Mouse (Mus musculus) heart, embryonic 11.5 days (tissue): Measurements from ENCODE around the gene Epha10. TPM values are rescaled to one million over a fixed set of nuclear protein-coding genes. Genes with fewer than 3 reads are reported as not detected.

Experiments used
- ATAC-seq: fragments of 200-750 bp; cut with Nextera tagmentation; replicated peaks from 2 replicates; pipeline ENCODE4 v1.8.0; 2017; ENCODE audit warnings: moderate library complexity; ENCODE audit not compliant: insufficient number of reproducible peaks, low FRiP score, low TSS enrichment
- H3K27ac ChIP-seq: fragments of 300-500 bp; sonication (generic); 2 replicates; pipeline ENCODE4 v1.5.1; 2014; ENCODE audit warnings: mild to moderate bottlenecking, low read depth, low read length
- H3K27me3 ChIP-seq: fragments of 300-500 bp; sonication (generic); 2 replicates; pipeline ENCODE4 v1.6.1; 2014; ENCODE audit warnings: mild to moderate bottlenecking, low read length, mixed read lengths; ENCODE audit not compliant: control insufficient read depth, insufficient read depth
- H3K36me3 ChIP-seq: fragments of 300-500 bp; sonication (generic); 2 replicates; pipeline ENCODE4 v1.6.1; 2014; ENCODE audit warnings: mild to moderate bottlenecking, low read length, moderate library complexity, mixed read lengths; ENCODE audit not compliant: control insufficient read depth, insufficient read depth
- H3K4me1 ChIP-seq: fragments of 300-500 bp; sonication (generic); 2 replicates; pipeline ENCODE4 v1.6.1; 2014; ENCODE audit warnings: low read length; ENCODE audit not compliant: control insufficient read depth, insufficient read depth
- H3K4me2 ChIP-seq: fragments of 300-500 bp; sonication (generic); 2 replicates; pipeline ENCODE4 v1.6.1; 2014; ENCODE audit warnings: mild to moderate bottlenecking, moderate library complexity
- H3K4me3 ChIP-seq: fragments of 300-500 bp; sonication (generic); 2 replicates; pipeline ENCODE4 v1.5.1; 2014; ENCODE audit warnings: low read depth, low read length
- H3K9ac ChIP-seq: fragments of 300-500 bp; sonication (generic); 2 replicates; pipeline ENCODE4 v1.6.1; 2014; ENCODE audit warnings: mild to moderate bottlenecking, low read depth, low read length, moderate library complexity
- H3K9me3 ChIP-seq: fragments of 300-500 bp; sonication (generic); replicated peaks from 2 replicates; pipeline ENCODE4 v1.6.1; 2016; ENCODE audit warnings: low read length; ENCODE audit not compliant: control insufficient read depth
- WGBS: fragments of 180-500 bp; shearing (Covaris S2); extraction: QIAGEN DNeasy Blood & Tissue Kit; methylation state at CpG from one replicate; pipeline ENCODE4 v1.1.7; 2014; ENCODE audit not compliant: insufficient replicate concordance; 5-methylcytosine and 5-hydroxymethylcytosine counted together
- polyA plus RNA-seq: library from polyadenylated mRNA; unstranded; fragments of >200 nt; fragmentation: Nextera tagmentation; extraction: Ambion mirVana; gene quantifications from 2 replicates; pipeline ENCODE4 v1.2.1, GENCODE M21; 2014

Gene Epha10
- polyA plus RNA-seq, 1 experiment from 2014 or later = not detected

- no peak overlapping the region for H3K9ac ChIP-seq
- H3K36me3 ChIP-seq = no peaks in the 10 kb centered on the region
- peaks cover 7% of the 10 kb centered on the region; the same call in 1 of the 2 replicates for H3K4me1 ChIP-seq
- H3K27me3 ChIP-seq = peaks cover 68% of the 10 kb centered on the region
- peak overlapping the region; percentile 63 for H3K4me2 ChIP-seq
- peaks cover 3% of the 10 kb centered on the region; the same call in 1 of the 2 replicates for H3K9me3 ChIP-seq
- no peak overlapping the region; the same call in 1 of the 2 replicates for H3K4me3 ChIP-seq
- WGBS = 1% methylated on average over 37 of the region's 37 CpGs
- 0 out of 2 replicates have a peak, but pooled peaks have one; percentile 22 for ATAC-seq
- no peak overlapping the region for H3K27ac ChIP-seq
Observed at GRCm38 (mm10) chr4:124882151-124882729, 1.5 kb downstream of the Epha10 start.

DNA sequence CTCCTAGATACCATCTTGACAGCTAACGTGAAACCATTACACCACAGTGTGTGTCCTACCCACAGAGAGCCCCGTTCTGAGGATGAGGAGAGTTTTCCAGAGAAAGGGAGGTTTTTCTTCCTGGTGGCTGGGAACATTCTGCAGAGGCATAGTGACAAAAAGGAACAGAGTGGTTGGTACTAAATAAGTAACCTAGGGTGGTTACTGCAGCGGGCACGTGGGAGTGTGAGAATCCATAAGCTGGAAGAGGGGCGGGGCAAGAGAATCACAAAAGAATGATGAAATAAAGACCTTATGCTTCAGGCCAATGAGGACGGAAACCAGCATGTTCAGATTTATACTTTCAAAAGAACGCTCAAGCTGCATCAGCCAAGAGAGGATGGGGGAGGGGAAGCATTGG is 8.0 kb downstream of the Epha10 start:
- no peak for ATAC-seq
- H3K9ac ChIP-seq = no peak overlapping the region
- no peak overlapping the region for H3K27ac ChIP-seq
- WGBS = 65% methylated on average over 7 of the region's 7 CpGs
- H3K4me1 ChIP-seq = no peaks in the 10 kb centered on the region
- no peaks in the 10 kb centered on the region for H3K9me3 ChIP-seq
- H3K27me3 ChIP-seq = peaks cover 68% of the 10 kb centered on the region
- no peak overlapping the region for H3K4me3 ChIP-seq
- H3K4me2 ChIP-seq = no peak overlapping the region
- no peaks in the 10 kb centered on the region for H3K36me3 ChIP-seq

DNA sequence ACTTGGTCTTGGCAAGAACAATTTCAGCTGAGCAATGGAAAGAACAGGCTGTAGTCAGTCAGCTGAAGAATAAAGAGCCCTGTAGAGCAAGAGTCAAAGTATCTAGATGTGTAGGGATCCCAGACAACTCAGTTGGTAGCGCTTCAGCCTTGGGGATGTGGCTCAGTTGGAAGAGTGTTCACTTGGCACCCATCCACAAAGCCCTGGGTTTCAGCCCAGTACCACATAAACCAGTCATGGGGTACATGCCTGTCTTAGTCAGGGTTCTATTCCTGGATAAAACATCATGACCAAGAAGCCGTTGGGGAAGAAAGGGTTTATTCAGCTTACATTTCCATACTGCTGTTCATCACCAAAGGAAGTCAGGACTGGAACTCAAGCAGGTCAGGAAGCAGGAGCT is 9.2 kb downstream of the Epha10 start:
- Histone ChIP-seq H3K36me3 (no peaks in the 10 kb centered on the region), H3K4me3 (no peak overlapping the region), H3K9me3 (no peaks in the 10 kb centered on the region), H3K27me3 (peaks cover 72% of the 10 kb centered on the region), H3K4me1 (peaks cover 5% of the 10 kb centered on the region; the same call in 1 of the 2 replicates), H3K4me2 (no peak overlapping the region), H3K9ac (no peak overlapping the region), H3K27ac (no peak overlapping the region)
- ATAC-seq = no peak
- WGBS = 93% methylated on average over 2 of the region's 2 CpGs

GRCm38 (mm10) chr4:124890831-124891230 is 10.1 kb downstream of the Epha10 start:
- Histone ChIP-seq H3K4me3 (no peak overlapping the region), H3K27ac (no peak overlapping the region), H3K4me1 (peaks cover 7% of the 10 kb centered on the region; the same call in 1 of the 2 replicates), H3K36me3 (no peaks in the 10 kb centered on the region), H3K4me2 (no peak overlapping the region), H3K27me3 (peaks cover 74% of the 10 kb centered on the region), H3K9ac (no peak overlapping the region), H3K9me3 (no peaks in the 10 kb centered on the region)
- 74% methylated on average over 5 of the region's 5 CpGs for WGBS
- no peak for ATAC-seq

- Histone ChIP-seq H3K4me3 (no peak overlapping the region), H3K27ac (no peak overlapping the region), H3K36me3 (no peaks in the 10 kb centered on the region), H3K27me3 (peaks cover 70% of the 10 kb centered on the region), H3K9me3 (no peaks in the 10 kb centered on the region), H3K4me2 (no peak overlapping the region), H3K4me1 (peaks cover 7% of the 10 kb centered on the region; the same call in 1 of the 2 replicates), H3K9ac (no peak overlapping the region)
- WGBS = 39% methylated on average over 6 of the region's 6 CpGs
- no peak for ATAC-seq
Observed at GRCm38 (mm10) chr4:124893769-124894168, 13.1 kb downstream of the Epha10 start.

DNA sequence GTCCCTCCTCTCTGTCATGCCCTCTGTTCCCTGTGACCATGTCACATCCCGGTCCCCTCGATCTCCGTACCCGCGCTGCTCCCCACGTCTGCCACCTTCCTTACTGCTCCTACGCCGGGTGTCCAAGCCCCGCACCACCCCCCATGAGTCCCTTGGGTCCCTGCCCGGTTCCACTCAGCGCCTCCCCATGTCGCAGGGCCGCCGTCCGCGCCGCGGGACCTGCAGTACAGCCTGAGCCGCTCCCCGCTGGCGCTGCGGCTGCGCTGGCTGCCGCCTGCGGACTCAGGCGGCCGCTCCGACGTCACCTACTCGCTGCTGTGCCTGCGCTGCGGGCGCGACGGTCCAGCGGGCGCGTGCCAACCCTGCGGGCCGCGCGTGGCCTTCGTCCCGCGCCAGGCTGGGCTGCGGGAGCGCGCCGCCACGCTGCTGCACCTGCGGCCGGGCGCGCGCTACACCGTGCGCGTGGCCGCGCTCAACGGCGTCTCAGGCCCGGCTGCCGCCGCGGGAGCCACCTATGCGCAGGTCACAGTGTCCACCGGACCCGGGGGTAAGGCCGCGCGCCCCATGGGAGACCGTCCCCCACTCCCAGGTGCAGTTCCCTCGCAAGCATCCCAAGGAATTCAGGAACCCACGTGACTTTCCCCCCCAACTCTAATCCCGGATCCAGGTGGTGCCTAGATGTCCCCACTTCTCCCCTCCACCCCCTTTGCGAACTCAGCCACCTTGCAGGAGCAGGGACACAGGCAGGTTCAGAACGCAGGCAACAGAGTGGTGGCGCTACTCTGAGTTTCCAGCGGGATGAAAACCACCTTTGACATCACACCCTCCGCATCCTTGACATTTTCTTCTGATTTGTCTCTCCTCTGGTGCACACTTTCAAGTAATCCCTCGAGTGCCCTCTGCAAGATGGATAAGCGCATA is 14.1 kb downstream of the Epha10 start:
- no peaks in the 10 kb centered on the region for H3K9me3 ChIP-seq
- ATAC-seq = no peak
- peak overlapping the region; percentile 87 for H3K4me2 ChIP-seq
- no peak overlapping the region for H3K9ac ChIP-seq
- H3K27ac ChIP-seq = no peak overlapping the region
- peaks cover 7% of the 10 kb centered on the region; the same call in 1 of the 2 replicates for H3K4me1 ChIP-seq
- no peaks in the 10 kb centered on the region for H3K36me3 ChIP-seq
- H3K4me3 ChIP-seq = peak overlapping the region; percentile 48
- 2% methylated on average over 83 of the region's 83 CpGs for WGBS
- peaks cover 76% of the 10 kb centered on the region for H3K27me3 ChIP-seq

GRCm38 (mm10) chr4:124898428-124898827 is 17.7 kb downstream of the Epha10 start:
- Histone ChIP-seq H3K4me2 (no peak overlapping the region), H3K27me3 (peaks cover 57% of the 10 kb centered on the region), H3K4me1 (peaks cover 7% of the 10 kb centered on the region; the same call in 1 of the 2 replicates), H3K9me3 (no peaks in the 10 kb centered on the region), H3K36me3 (no peaks in the 10 kb centered on the region), H3K4me3 (no peak overlapping the region), H3K9ac (no peak overlapping the region), H3K27ac (no peak overlapping the region)
- WGBS = 58% methylated on average over 10 of the region's 10 CpGs
- ATAC-seq = no peak

DNA sequence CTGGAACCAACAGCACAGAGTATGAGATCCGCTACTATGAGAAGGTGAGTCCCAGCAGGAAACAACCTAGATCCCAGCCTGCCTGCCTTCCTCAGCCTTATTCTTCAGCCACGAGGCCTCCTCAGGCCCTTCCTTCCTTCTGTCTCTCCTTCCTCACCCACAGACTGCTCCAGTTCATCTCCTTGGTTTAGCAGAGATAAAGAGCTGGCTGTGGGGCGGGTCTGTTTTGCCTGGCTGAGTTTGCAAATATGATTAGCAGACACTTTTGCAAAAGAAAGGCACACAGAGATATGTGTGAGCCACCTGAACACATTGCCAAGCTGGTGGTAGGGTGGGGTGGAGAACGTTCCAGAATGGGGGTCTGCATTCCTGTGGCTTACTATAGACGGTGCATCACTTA is 19.2 kb downstream of the Epha10 start:
- no peak for ATAC-seq
- H3K27ac ChIP-seq = no peak overlapping the region
- whole genome bisulfite sequencing = 42% methylated on average over 5 of the region's 5 CpGs
- no peak overlapping the region for H3K9ac ChIP-seq
- H3K4me1 ChIP-seq = peaks cover 2% of the 10 kb centered on the region; the same call in 1 of the 2 replicates
- H3K36me3 ChIP-seq = no peaks in the 10 kb centered on the region
- no peak overlapping the region; the same call in 1 of the 2 replicates for H3K4me2 ChIP-seq
- no peak overlapping the region for H3K4me3 ChIP-seq
- no peaks in the 10 kb centered on the region for H3K9me3 ChIP-seq
- peaks cover 43% of the 10 kb centered on the region for H3K27me3 ChIP-seq
